Mouse (Mus musculus) megakaryocyte, adult 5-6 weeks (primary cell): ENCODE data around the gene Nde1. TPM values are rescaled to one million over a fixed set of nuclear protein-coding genes. Genes with fewer than 3 reads are reported as not detected.

Experiments used
- ATAC-seq: 2 replicates; pipeline ENCODE4 v1.8.0; 2016; ENCODE audit warnings: mild to moderate bottlenecking, inconsistent platforms; ENCODE audit not compliant: poor library complexity, severe bottlenecking
- total RNA-seq, 2 experiments: library from RNA; stranded (forward) in 1 of 2; stranded (reverse) in 1 of 2; fragments of 153-499, 151-499 nt in 1 of 2; fragments of 221-1000, 200-1000 nt in 1 of 2; gene quantifications; 2 replicates each; pipeline versions ENCODE4 v1.2.3 to v1.2.4; 2015 to 2017

Nde1 gene
- total RNA-seq, 2 experiments from 2014 or later, result 41.4 to 73.0 TPM

DNA sequence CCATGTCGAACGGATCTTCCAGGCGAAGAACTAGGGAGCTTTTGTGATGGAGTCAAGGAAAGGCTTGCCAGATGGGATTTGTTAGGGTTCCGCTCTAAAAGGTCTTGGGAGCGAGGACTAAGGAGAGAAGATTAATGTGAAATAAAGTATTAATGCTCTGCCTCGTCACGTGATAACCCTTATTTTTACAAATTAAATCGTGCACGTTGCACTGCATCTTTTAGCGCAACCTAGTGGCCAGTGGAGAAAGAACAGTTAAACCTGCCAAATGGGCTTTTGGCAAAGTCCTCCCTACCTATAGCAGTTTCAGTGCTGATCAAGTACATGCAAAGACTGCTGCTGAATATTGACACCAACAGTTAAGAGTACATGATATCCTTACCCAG, 3.3 kb upstream of the Nde1 start:
- ATAC-seq, result peak; percentile 30; the same call in 1 of the 2 replicates

DNA sequence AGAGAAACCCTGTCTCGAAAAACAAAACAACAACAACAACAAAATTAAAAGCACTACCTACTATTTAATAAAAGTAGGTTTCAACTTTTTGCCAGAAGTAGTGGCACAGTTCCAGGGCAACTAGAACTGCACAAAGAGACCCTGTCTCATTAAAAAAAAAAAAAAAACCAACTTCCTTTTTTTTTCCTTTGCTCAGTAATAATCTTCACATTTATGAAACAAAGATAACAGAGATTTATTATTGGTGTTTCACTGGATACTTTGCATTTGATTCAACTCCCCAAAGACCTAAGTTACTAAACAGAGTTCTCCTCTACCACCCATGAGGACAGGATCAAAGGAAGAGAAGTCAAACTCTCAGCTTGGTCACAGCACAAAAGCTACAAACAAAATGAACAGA, 2.1 kb upstream of the Nde1 start:
- ATAC-seq, result no peak

DNA sequence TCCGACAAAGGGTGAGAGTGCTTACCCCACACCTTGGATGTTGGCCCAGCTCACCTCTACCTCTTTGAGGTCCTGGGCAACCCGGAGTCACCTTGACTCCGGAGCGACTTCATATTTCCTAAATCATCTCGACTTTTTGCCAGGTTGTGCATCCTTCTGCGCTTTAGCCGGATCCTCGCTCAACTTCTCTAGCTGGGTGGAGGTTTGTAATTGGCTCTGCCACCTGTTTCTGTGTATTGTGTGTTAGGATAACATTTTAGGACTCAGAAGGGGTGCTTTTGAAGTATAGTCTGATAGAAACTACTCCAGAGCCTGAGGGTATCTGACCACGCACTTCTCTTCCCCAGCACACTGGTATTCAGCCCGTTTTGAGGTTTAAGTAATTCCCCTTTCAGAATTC, 656 bp downstream of the Nde1 start:
- no peak for ATAC-seq

DNA sequence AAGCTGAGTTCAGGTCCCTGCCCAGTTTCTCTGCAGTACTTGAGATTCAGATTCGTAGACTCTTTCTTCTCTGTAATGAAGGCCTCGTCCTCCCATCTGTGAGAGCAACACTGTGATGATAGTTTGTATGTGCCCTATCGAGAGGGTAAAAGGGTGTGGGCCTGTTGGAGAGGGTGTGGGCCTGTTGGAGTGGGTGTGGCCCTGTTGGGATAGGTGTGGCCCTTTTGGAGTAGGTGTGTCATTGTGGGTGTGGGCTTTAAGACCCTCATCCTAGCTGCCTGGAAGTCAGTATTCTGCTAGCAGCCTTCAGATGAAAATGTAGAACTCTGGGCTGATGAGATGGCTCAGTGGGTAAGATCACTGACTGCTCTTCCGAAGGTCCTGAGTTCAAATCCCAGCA, 3.4 kb downstream of the Nde1 start:
- ATAC-seq, result no peak

DNA sequence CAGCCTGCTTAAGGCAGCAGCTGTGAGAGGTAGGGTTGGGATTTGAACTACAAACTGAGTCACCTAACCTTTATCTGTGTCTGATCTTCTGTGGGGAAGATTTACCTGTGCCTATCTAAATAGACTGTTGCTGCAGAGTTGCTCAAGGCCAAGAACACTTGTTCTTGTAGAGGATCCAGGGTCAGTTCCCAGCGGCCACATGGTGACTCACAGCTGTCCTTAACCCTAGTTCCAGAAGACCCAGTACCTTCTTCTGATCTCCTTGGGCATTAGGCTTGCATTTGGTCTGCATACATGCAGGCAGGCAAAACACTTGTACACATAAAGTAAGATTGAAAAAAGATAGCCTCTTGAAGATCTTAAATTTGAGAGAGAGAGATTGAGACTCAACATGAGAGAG, 6.6 kb downstream of the Nde1 start:
- ATAC-seq, result no peak

DNA sequence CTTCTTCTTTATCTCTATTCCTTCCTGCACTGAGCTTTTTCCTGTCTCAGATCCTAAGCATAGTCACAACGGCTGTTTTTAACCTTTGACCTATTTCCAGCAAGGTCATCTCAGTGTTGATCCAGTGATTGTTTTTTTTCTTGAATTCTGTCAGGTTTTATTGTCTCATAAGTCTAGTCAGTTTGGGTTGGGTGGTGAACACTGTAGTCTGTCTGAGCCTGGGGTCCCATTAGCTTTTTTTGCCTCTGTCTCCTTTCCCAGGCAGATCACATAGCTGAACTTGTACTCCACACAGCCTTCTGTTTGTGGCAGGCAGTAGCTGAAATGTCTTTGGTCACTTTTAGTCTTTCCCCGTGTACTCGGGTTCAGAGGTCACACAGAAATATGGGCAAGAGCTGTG, 15.0 kb downstream of the Nde1 start:
- no peak for ATAC-seq

DNA sequence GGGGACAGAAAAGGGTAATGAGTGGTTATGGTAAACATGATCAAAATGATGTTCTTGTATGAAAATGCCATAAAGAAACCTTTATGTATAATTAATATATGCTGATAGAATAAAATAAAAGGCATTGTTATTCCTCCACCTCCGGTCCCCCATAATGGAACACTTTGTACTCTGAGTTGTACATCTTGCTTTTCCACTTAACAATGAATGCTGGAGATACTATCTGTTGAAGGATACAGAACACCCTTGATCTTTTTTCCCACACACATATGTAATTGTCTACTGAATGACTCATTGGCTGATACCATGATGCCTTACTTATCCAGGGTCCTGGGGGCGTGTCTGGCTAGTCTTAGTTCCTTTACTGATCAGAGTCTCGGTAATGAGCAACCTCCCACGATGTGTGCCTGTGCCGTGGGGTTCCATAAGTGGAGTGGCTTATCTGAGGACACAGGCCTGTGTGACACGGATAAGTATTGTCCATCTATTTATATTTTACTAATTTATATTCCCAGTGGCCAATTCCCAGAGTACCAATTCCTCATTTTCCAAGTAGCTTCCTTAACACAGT, 17.2 kb downstream of the Nde1 start:
- ATAC-seq, result no peak

DNA sequence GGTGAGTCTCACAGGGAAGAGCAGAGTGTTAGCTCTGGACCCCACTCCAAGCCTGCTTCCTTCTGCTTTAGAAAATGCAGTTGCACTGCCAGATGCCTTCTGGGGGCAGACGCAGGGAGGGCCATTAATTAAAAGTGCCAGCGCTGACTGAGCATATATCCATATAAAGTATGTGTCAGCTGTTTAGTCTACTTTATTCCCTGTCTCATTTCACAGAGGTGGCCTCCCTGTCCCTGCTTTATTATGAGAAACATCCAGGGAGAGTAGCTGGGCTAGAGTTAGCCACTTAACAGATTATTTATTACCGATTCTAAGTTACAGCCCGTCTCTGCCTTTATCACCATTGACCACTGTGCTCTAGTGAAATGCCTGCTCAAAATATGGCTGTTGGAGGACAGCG, 19.3 kb downstream of the Nde1 start:
- ATAC-seq, result no peak

DNA sequence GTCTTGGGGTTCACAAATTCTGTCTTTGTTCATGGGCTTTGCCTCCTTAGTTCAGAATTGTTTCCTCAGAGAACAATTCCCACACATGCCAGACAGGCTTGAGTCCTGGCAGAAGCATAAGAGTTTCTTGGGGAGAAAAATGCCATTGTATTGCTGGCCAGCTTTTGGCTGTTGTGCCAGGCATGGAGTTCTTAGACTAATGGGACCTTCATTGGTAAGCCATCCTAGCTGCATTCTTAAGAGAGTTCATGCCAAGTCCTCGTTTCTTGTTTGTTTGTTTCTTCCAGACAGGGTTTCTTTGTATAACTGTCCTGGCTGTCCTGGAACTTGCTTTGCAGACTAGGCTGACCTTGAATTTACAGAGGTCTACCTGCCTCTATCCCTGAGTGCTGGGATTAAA, 20.8 kb downstream of the Nde1 start:
- ATAC-seq, result no peak

DNA sequence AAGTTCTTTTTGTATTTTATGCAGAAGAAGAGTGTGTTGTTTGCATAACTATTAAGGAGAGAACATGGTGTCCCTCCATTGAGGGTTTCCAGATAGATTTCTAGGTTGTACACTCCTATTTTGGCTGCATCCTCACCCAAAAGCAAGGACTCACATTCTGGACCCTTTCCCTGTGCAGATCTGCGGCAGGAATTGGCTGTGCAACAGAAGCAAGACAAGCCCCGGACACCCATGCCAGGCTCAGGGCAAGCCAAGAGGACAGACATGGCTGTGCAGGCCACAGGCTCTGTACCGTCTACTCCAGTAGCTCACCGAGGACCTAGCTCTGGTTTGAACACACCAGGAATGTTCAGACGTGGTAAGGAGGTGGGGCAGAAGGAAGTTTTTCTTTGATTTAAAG, 22.4 kb downstream of the Nde1 start:
- no peak for ATAC-seq

DNA sequence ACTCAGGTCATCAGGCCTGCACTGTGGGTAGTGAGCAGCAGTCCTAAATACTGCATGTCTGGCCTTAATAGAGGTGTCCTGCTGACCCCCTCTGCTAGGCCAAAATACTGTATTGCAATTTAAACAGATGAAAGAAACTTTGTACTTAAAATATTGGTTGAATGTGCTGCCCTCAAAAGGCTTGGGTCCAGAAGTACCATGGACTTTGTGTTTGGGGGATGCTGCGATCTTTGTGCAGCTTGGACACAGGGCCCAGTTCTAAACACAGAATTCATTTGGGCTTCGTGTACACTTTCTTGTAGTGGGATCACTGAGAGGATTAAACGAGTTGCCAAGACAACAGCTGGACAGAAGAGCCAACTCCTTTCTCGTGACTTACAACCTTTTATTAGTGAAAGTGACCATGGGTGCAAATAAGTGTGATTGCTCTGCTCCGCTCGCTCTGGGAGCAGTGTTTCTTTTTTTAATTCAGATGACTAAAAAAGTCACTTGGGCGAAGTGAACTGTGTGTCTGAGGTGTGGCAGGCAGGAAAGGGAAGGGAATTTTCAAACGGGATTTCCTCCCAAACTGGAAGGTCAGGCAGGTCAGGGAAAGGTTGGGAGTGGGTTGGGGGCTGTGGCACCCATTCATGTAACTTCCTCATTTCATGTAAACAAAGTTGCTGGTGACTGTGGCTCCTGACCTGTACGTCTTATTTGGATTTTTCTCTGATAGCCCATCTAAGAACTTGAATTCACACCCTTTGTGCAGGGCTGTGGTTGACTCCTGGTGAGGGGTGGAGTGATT, 31.3 kb downstream of the Nde1 start:
- ATAC-seq, result no peak

DNA sequence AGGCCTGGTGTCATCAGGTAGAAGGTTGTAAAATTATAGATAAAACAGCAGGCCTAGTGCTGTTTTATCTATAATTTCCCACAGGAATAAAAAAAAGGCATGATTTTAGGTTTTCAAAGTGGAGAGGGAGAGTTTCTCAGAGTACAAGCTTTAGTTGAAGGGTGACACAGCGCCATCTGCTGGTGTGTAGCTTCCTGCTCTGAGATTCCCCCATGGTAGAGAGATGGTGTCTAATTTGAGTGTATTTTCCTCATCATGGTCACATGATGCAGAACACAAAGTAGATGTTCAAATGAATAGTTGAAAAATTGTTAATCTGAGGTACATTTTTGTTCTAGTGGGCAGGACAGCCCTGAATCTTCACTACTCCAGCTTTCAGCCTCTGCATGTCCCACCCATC, 32.4 kb downstream of the Nde1 start:
- peak; percentile 60; the same call in 1 of the 2 replicates for ATAC-seq

DNA sequence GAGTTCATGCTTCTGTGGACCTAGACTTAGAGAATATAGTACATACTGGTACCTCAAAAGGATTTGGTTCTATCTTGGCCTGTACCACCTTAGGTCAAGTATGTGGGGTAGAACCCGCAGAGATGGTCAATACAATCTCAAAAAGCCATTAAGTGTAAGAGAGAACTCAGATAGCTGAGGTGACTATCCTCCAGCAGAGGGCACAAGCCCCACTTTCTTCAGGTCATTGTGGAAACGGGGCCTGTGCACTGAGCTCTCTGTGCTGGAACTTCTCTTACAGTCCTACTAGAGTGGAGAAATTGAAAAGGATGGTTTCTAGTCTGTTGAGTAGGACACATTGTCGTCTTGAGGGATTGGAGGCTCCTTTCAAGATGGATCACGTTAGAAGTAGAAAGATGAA, 35.7 kb downstream of the Nde1 start:
- no peak for ATAC-seq

DNA sequence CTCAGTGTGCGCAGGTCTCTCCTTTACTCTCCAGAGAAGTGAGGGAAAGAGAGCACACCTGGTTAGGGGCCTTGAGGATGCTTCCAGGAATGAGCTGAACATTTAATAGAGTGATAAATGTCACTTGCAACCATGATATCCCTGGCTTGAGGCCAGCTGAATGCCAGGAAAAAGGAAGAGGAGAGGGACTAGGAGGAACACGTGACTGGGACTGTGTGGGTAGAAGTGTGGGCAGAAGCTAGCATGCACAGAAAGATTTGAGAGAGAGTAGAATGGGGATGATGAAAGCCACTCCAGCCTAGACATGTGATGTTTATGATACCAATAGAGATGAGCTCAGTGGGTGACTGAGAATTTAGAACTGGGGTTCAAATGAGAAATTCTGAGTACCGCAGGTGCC, 52.1 kb downstream of the Nde1 start:
- no peak for ATAC-seq

DNA sequence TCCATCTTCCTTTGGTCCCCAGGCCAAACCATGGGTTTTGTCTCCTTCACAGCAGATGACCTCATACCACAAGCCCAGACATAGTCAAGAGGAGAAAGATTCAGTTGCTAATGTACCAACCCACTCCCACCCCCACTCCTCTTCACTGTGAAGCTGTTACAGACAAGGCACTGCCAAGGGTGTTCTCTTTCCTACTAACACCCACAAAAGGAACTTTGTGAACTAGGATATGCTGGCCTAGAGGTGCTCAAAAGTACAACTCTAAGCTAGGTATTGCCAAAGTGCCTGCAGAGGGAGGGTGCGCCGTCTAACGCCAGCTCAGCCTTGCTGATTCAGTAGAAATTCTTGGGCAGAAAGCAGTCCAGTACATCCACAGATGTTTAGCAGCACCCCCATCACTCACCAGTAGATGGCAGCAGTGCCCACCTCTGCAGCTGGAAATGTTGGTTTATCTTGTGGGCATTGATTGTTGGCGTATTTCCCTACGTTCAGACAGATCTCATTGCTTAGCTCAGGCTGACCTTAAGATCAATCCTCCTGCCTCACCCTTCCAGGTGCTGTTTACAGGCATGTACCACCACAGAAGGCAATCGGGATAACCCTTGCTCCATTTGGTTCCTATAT, 74.1 kb downstream of the Nde1 start:
- peak; percentile 88 for ATAC-seq

DNA sequence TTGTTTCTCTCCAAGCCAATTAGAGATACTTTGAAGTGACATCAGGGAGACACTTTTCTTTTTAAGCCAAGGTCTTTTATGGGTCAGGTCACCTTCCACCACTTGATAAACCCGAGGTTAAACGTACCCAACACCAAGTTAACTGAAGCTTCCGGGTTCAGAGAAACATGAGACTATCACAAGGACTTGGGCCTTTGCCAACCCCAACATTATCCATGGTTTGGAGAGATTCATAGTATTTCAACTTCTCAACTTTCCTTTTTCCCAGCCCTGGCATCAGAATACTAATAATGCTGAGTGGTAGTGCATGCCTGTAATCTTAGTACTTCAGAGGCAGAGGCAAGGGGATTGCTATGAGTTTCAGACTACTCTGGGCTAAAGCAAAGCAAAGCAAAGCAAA, 79.0 kb downstream of the Nde1 start:
- no peak for ATAC-seq

Other genes with a start within 250 kb of the Nde1 start
- not detected in 2 replicates for gene 2900011O08Rik, start 176.7 kb upstream of the Nde1 start, total RNA-seq (2015)
- gene 2900011O08Rik, start 176.7 kb upstream of the Nde1 start, total RNA-seq (2017), result not detected in 2 replicates
- not detected in 2 replicates for gene Ifitm7, start 176.4 kb upstream of the Nde1 start, total RNA-seq (2015)
- 0.22 TPM in 1 of 2 replicates, not detected in the other for gene Ifitm7, start 176.4 kb upstream of the Nde1 start, total RNA-seq (2017)
- 41.1 and 46.4 TPM in 2 replicates for gene Marf1, start 76 bp downstream of the Nde1 start, total RNA-seq (2015)
- 27.9 and 34.8 TPM in 2 replicates for gene Marf1, start 76 bp downstream of the Nde1 start, total RNA-seq (2017)
- 0.02 TPM in 1 of 2 replicates, not detected in the other for gene Myh11, start 128.1 kb downstream of the Nde1 start, total RNA-seq (2015)
- 0.04 TPM in 1 of 2 replicates, not detected in the other for gene Myh11, start 128.1 kb downstream of the Nde1 start, total RNA-seq (2017)
- gene Fopnl, start 154.1 kb downstream of the Nde1 start, total RNA-seq (2015), result 70.0 and 77.0 TPM in 2 replicates
- gene Fopnl, start 154.1 kb downstream of the Nde1 start, total RNA-seq (2017), result 31.8 and 39.4 TPM in 2 replicates
- gene Abcc1, start 198.3 kb downstream of the Nde1 start, total RNA-seq (2015), result 13.3 and 18.0 TPM in 2 replicates
- 16.6 and 17.4 TPM in 2 replicates for gene Abcc1, start 198.3 kb downstream of the Nde1 start, total RNA-seq (2017)